Mouse (Mus musculus) right cerebral cortex, postnatal 36 days (tissue): Measurements from ENCODE around the gene Btn1a1.

Experiments
- DNase-seq, 2 experiments: peaks; one replicate each; pipeline ENCODE4 v3.0.0; 2022; ENCODE audit warnings: low spot score in 2 of 2, mixed read lengths in 1 of 2

Gene Btn1a1

DNA sequence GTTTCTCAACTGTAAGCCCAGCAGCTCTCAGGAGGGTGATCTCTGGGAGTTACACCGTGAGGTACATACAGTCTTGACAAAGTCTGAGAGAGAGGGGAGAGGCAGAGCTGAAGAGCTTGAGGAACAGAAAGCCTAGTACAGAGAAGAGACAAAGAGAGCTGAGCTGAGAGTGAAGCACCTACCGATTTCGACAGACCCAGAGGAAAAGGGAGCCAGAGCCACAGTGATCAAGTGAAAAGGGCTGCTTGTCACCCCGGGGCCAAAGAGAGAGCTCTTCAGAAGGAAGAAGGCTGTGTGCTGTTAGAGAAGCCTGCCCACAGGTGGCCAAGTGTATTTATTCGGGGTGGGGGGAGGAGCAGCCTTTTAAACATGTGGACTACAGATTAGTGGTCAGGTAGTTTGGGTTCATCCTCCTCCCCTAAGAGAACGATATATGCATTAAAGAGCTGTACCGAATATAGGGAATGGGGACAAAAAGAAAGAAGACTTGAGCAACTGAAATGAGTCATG, at the start of gene Btn1a1:
Gene Btn1a1, minus strand, starts transcription at position 302 of the 510 bp plus-strand sequence.
- DNase-seq: no peak

DNA sequence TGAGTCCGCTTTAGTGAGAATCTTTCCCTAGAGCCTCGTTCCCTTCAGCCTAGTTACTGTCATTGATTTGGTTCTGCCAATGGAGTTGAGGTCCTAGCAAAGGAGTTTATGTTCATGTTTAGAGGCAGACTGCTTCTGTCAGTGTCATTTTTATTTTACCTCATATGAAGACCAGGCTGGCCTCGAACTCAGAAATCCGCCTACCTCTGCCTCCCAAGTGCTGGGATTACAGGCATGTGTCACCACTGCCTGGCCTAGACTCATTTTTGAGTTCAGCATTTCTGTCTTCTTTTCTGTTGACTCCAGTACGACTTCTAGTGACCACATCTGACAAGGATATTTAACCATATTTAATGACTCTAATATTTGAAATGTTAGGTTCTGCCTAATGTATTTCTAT, 49.6 kb upstream of the Btn1a1 start:
- DNase-seq: no peak

DNA sequence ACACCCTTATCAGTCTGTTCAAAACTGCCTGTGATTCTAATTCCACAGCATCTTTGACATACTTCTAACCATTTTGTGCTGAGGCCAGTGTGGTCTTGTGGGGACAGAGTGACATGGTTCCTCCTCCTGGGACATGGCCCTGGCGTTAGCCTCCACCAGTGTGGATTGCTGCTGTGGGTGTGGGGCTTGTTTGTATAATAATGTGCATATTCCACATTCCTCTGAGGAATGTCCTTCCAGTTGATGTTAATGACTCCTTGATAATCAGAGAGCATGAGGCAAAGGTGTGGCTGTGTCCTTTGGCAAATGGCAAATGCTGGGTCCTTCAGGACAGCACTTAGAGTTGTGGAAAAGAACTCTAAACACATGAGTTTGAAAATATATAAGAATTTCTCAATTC, 47.8 kb upstream of the Btn1a1 start:
- no peak for DNase-seq

DNA sequence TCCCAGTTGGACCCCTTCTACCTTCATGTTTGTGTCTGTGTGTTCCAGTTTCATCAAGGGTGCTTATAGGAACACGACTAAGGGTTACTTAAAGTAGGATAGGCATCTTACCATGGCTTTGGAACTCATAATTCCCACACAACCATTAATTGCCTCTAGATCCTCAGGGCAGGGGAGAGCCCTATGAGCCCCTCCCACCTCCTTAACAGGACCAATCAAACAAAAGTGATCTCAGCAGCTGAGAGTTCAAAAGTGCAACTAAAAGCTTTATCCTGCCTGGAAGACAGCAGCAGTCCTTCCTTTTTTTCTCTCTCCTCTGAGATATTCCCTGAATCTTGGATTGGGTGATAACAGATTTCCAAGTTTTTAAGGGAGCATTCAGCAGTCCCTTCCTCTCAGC, 44.4 kb upstream of the Btn1a1 start:
- no peak for DNase-seq

DNA sequence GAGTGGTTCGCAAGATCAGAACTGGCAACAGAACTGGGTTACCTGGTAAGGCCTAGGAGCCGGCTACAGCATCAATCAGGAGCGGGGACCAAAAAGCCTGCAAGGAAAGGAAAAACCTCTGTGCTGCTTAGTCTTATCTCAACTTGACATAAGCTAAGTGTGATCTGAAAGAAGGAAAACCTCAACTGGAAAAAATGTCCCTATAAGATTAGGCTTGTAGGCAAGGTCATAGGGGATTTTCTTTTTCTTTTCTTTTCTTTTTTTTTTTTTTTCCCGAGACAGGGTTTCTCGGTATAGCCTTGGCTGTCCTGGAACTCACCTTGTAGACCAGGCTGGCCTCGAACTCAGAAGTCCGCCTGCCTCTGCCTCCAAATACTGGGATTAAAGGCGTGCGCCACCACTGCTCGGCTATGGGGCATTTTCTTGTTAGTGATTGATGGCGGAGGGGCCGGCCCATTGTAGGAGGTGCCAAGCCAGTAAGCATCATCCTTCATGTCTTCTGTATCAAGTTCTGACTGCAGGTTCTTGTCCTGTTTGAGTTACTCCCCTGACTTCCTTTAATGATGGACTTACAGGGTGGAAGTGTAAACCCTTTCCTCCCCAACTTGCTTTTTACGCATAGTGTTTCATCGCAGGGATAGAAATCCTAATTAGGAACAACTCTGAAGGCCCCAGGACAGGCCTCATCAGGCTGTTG, 41.3 kb upstream of the Btn1a1 start:
- DNase-seq: no peak

DNA sequence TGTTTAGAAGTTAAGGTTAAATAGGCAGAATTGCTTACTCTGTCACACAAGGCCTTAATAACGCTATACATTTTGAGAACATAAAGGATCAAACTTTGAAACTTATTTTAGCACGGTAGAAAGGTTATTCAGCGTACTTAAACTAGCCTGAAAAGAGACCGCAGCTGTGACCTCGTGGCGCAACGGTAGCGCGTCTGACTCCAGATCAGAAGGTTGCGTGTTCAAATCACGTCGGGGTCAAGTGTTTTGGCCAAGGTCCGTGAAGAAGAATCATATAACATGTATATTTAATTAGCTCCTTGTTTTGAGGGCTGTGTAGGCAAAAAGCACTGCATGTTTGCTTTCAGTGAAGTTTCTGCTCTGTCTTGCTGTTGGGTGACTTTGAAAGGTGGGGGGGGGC, 40.6 kb upstream of the Btn1a1 start:
- DNase-seq: no peak

DNA sequence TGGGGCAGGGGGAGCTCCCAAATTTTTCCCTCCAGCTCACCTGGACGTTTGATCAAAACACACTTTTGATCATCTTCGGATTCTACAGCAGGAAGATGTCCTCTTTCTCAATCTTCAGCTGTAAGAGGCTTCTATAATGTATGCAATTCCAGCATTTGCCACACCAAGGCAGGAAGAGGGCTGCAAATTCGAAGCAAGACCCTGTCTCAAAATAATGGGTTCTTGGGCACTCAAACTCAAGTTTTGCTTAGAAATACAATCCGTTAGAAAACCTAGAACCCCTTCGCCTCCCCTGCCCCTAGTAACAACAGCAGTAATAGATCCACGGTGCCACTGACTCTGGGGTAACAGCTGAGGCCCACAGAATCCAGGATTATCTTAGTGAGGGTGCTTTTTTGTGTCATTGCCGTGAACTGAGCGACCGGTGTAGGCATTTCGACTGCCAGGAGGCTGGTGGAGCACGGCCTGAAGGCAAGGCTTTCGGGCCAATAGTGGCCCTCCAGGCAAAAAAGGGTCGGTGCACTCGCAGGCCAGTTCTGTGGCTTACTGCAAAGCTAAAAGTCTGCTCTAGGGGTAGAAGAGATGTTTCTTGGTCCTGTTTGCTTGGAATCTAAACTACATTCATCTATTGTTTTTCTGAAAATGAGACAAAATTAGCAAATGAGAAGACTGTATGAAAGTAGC, 40.1 kb upstream of the Btn1a1 start:
- no peak for DNase-seq

DNA sequence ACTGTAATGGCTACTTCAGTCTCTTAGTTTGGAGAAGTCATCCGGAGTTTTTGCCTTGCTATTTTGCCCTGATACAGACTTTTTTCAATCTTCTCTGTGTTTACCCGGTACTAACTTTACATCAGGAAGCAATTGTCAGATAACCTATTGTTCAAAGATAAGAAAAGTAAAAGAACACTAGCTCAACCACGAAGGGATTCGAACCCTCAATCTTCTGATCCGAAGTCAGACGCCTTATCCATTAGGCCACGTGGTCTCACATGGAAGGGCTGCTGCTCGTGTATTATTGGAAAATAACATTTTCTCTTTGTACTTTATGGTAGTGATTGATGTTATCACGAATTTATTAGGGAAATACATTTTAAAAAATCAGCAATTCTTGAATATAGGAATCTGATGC, 38.1 kb upstream of the Btn1a1 start:
- DNase-seq: peak in 1 of 2 experiments; percentile 29

DNA sequence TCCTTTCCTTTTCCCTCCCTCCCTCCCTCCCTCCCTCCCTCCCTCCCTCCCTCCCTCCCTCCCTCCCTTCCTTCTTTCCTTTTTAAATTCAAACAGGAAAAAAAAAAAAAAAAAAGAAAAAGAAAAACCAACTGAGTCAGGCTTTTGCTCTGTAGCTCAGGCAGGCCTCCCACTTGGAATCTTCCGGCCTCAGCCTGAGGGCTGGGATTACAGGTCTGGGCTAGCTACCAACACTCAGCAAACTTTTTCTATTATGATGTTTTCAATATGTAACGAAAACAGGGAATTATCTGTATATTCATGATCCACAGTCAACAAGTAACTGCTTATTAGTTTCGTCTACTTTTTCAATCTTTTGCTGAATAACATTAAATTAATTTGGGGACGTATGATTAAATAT, 37.2 kb upstream of the Btn1a1 start:
- DNase-seq: no peak

DNA sequence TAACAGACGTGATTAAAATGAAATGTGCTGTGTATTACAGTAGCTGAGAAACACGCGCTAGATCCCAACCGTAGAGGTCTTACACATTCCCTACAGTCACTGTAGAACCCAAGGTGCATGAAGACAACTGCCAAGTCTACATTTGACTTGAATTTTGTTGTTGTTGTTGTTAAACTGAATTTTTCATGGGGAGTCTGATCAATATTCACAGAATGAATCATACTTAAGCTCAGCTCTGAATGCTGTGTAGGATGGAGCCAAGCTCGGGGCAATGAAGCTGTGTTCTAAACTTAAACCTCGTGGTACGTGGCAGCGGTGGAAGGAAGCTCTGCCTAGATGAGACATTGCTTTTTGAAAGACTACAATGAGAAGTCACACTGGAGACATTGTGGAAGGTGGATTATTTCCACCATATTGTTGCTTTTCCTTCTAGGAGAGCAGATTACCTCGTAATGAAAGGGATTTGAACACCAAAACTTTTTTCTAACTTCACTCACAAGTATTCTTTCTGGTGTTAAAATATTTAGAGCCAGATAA, 36.4 kb upstream of the Btn1a1 start:
- DNase-seq: no peak

DNA sequence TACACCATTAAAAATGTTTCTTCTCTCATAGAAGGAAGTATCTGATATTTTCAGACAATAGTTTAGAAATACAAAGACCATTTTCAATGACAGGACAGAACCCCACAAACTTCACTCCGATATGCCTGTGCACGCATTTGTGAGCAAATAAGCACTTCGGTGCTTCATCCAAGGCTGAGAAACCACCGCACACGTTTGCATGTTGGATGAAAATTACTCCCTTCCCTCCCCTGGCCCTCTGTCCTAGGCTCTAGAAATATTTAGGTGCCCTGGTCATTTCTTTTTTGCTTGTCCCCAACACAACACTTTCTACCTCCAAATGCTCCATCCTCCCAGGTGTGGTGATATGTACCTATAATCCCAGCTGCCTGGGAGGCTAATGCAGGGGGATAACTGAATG, 35.8 kb upstream of the Btn1a1 start:
- no peak for DNase-seq

DNA sequence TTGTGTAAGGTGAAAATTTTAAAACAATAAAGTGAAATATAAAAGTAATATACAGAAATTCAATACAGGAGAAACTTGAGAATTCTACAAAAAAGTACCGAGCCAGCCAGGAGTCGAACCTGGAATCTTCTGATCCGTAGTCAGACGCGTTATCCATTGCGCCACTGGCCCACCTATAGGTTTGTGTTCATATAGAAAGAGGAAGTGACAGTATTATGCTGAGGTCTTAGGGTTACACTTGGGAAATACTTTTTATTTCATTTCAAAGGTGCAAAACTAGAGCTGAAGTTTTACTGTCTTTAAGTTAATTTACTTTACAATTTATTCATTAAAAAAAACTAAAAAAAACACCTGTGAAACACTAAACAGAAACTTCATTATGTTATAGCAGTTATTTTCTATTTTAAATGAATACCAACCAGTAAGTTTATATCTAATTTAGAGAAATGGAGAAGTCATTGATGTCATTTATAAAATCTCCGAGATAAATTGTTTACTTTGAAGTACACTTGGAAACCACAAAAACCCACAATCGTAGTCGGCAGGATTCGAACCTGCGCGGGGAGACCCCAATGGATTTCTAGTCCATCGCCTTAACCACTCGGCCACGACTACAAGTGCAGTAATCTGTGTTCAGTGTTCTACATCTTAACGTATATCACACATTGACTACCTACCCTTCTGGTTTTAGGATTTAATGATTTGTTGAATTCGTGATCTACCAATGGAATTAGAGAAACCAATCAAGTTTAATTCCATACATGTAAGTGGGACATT, 34.9 kb upstream of the Btn1a1 start:
- DNase-seq: peak; percentile 69 to 77

DNA sequence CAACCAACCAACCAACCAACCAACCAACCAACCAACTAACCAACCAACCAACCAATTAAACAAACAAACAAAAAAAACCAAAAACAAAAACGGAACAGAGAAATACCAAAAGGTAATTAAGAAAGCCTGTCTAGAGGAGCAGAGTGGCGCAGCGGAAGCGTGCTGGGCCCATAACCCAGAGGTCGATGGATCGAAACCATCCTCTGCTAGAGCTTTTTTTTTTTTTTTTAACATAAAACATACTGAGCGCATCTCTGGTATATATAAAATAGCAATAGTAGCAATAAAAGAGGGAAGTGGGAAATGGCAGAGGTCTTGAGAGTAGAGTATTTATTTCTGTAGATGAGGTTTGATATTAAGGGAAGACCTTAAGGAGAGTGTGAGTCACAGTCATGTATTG, 34.2 kb upstream of the Btn1a1 start:
- no peak for DNase-seq

DNA sequence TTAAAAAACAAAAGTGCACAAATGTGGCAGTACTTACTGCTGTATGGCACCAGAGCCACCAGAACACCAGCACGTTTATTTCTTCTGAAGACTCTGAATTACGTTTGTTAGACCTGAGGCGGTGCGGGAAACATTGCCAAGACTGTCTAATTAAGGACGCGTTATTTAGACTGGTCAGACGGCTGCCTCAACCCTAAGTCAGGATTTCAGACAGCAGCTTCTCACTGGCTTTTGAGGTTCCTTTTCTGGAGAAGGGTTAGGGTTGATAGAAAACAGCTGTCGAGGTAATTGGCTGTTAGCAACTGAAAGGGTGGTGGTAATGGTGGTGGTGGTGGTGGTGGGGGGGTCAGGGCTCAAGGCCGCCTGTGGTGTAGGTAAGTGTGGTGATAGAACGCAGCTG, 33.0 kb upstream of the Btn1a1 start:
- no peak for DNase-seq

DNA sequence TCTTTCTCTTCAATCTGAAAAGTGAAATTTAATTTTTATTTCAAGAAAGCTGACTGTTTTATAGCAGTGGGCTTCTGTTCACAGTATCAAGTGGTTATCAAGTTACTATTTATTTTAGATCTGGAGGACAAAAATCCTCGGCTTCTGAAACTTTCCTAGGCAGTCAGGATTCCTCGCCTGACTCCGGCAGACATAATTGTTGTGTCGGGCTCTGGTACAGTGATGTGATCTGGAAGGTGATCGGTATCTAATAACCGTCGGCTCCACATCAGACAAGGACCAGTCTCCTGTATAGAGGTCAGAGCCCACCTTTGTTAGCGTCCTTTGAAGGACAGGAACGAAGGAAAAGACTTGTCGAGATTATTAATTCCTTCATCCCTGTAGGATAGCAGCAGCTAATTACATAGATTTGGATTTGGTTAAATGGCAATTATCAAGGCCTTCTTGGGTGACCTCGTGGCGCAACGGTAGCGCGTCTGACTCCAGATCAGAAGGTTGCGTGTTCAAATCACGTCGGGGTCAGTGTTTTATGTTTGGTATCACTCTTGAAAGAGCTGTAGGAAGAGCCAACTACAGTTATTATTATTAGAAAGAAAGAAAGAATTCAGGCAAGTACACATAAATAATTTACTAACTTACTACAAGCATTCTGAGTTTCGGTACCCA, 32.1 kb upstream of the Btn1a1 start:
- DNase-seq: peak in 1 of 2 experiments; percentile 22

DNA sequence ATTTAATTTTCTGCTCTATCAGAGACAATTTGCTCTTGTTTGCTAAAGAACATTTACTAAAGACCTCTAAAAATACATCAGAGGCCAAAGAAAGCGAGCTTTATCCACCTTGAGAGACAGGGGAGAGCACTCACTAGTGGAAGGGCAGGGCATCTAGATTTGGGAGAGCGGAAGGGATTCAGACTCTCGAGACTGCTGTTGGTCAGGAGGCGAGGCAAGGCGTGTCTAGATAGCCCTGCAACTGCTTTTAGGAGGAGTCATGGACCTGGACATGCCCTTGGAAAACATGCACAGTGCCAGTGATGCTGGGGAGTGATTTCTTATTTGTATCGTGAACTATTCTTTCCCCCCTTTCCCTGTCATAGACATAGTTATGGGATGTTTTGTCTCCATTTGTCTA, 29.8 kb upstream of the Btn1a1 start:
- DNase-seq: no peak

DNA sequence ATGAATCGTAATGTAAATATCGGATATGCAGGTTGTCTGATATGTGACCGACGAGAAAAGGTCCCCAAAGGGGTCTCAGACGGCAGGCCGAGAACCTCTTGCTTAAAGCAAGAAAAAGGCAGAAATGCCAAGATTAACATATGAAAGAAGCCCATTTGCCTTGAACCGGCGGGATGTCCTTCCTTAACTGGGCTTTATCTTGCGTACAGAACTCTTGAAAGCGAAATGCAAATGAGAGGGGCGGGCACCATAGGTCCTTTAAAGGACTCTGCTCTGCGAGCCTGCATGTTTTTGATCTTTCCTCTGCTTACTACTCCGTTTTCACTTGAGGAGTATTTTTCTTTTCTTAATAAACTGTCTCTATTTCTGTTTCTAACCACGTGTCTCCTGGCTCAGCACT, 26.3 kb upstream of the Btn1a1 start:
- no peak for DNase-seq

DNA sequence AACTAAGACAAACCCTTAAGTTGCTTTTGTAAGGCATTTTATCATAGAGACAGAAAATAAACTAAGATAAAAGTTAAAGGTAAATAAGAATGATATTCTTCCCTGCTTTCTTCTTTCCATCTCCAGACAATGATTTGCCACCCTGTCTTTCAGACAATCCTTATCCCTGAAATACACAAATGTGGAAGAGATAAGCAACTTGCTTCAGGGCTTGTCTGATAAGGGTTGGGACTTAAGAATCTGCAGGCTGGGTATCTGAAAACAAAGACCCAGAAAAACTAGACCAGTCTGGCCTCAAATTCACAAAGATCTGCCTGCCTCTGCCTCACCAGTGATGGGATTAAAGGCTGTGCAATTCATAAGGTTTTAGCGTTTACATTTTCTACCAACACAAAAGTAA, 25.6 kb upstream of the Btn1a1 start:
- no peak for DNase-seq

DNA sequence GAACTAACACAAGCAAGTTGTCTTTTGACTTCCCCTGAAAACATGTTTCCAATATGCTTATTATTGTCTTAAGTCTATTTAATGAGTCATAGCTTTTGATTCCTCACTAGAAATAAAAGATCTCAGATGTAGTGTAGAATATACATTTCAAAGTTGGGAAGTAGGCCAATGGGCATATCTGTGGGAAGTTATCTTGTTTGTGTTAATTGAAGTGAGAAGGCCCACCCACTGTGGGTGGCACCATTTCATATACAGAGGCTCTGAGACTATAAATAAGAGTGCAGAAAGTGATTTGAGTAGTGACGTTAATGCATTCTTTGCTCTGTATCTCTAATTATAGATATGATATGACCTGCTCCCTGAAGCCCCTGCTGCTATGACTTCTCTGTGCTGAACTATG, 25.2 kb upstream of the Btn1a1 start:
- no peak for DNase-seq

DNA sequence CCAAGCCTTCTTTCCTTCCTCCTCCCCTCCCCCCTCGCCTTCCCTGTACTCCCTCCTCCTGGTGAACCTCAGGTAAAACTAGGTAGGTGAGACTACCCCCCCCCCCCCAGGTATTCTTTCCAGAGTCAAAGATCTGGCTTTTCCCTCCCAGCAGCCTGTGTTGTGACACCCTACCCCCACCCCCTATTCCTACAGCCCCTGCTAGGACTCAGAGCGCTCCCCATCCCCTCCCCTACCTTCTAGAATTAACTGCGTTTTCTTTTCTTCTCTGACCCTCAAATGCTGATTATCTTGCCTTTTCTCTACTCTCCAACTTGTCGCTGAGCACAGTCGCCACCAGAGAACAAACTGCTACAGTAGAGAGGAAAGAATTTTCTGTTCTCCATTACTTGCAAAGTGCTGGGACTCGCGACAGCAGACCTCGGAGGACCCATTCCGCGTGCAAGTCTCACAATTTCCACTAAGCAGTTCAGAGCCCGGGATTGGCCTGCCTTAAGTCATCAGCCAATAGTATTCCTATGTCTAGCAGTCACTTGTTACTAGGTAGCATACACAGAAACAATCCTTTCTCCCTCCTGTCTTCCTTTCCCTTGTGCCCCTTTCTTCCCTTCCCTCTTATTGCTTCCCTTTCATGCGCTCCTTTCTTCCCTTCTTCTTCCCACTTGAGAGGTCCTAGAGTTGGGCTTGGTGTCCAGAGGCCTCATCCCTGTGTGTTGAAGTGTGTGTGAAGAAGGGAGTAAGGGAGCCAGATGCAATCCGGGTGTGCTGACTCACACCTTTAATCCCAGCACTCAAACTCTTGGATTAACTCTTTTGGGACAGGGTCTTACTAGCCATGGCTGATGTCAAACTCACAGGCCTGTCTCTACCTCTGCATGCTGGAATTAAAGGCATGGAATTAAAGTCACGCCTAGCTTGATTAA, 23.0 kb upstream of the Btn1a1 start, which contains the start of gene Btn2a2:
Gene Btn2a2, minus strand, starts transcription at position 458 of the 923 bp plus-strand sequence.
- peak; percentile 59 to 81 for DNase-seq

DNA sequence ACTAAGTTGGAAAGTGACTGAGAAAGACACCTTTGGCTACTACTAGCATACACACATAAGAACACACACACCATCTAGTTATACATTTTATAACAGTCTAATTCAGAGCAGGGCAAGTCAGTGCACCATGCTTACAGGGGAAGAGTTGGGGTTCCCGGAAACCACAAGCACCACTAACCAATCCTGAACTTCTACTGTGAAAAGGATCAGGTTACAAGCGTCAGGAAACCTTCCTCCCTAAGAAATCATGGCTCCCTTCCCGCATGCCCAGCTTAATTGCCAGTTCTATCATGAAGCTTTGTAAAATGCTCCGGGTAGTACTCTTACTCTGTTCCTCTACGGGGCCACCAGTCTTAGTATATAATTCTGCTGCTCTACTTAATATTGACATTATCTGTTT, 19.6 kb upstream of the Btn1a1 start:
- DNase-seq: no peak
